ENCODE assay signal across 16 mouse cellular contexts in genomic region chr4:47772230-47772920, GRCm38 (mm10).
DNase-seq lines count a peak whose midpoint lies in the region; ATAC-seq lines count a peak whose summit lies in the region.
"Had no signal": no experiment of that assay in that cellular context is flagged by ENCODE, and none has a peak within 500 bp of the region (broad histone marks: within the 10 kb centered on the region; RNA-seq: fewer than 3 reads in every experiment).

No protein-coding gene starts in this region.

- H3K36me3 ChIP-seq in forebrain, embryonic 15.5 days = no peaks in the 10 kb centered on the region
- H3K36me3 ChIP-seq: embryonic facial prominence, embryonic 10.5 days; limb, embryonic 12.5 days had no signal

- ATAC-seq in forebrain, embryonic 15.5 days (replicated peaks) = peak; percentile 88
- no peak for ATAC-seq in megakaryocyte-erythroid progenitor cell, adult 5-6 weeks (replicated peaks; ENCODE audit: low FRiP score, low TSS enrichment, poor library complexity, severe bottlenecking)

- peaks cover 10% of the 10 kb centered on the region for H3K4me1 ChIP-seq in forebrain, embryonic 15.5 days
- H3K4me1 ChIP-seq: embryonic facial prominence, embryonic 10.5 days; limb, embryonic 12.5 days had no signal

- peak; percentile 20 to 24 for DNase-seq in left cerebral cortex, postnatal 14 days (ENCODE audit: low spot score in 2 of 2)
- DNase-seq in left cerebral cortex, adult 11 months (ENCODE audit: low spot score) = no peak
- peak; percentile 27 for DNase-seq in mesoderm, embryonic 11.5 days (ENCODE audit: low read depth, low spot score)
- peak; percentile 44 to 69 for DNase-seq in right cerebral cortex, postnatal 10 days (ENCODE audit: low spot score in 2 of 2)
- no peak for DNase-seq in lung, postnatal 14 days
- no peak for DNase-seq in spleen, adult 18-20 months
- DNase-seq: adrenal gland, postnatal 14 days; cerebellum, adult 18-20 months; heart, postnatal 4 days; lung, embryonic 14.5 days; thymus, adult 2 months had no signal

- H3K27me3 ChIP-seq in forebrain, embryonic 15.5 days = no peaks in the 10 kb centered on the region
- H3K27me3 ChIP-seq: limb, embryonic 12.5 days had no signal

- peak overlapping the region; percentile 39 for H3K27ac ChIP-seq in forebrain, embryonic 15.5 days (replicated peaks)
- H3K27ac ChIP-seq: embryonic facial prominence, embryonic 10.5 days; kidney, postnatal 0 days; limb, embryonic 12.5 days had no signal

- no peak overlapping the region for H3K4me3 ChIP-seq in forebrain, embryonic 15.5 days
- H3K4me3 ChIP-seq: embryonic facial prominence, embryonic 10.5 days; limb, embryonic 12.5 days had no signal

- no peak overlapping the region for H3K9ac ChIP-seq in forebrain, embryonic 15.5 days (replicated peaks)
- H3K9ac ChIP-seq: limb, embryonic 12.5 days; lung, embryonic 14.5 days had no signal

- H3K4me2 ChIP-seq in forebrain, embryonic 15.5 days (replicated peaks) = no peak overlapping the region
- H3K4me2 ChIP-seq: limb, embryonic 12.5 days; lung, embryonic 14.5 days had no signal

- no peaks in the 10 kb centered on the region for H3K9me3 ChIP-seq in forebrain, embryonic 15.5 days
- H3K9me3 ChIP-seq: embryonic facial prominence, embryonic 10.5 days had no signal

- WGBS in forebrain, embryonic 15.5 days = 44% methylated on average over 6 of the region's 6 CpGs

- intact Hi-C loops in left cerebral cortex, postnatal 14 days (cut with DNase I) = no loop called here

Comparison
In these comparisons a context has a peak if more than half of its experiments do, and no peak if none do; other contexts are left out.
1. DNase-seq: peak in left cerebral cortex, postnatal 14 days (2 of 2), mesoderm, embryonic 11.5 days (single experiment) and right cerebral cortex, postnatal 10 days (2 of 2); none in left cerebral cortex, adult 11 months (single experiment), lung, postnatal 14 days (single experiment) and spleen, adult 18-20 months (0 of 2).